Mouse (Mus musculus) limb, embryonic 11.5 days (tissue): ENCODE data around the gene Sh3gl1. TPM values are rescaled to one million over a fixed set of nuclear protein-coding genes. Genes with fewer than 3 reads are reported as not detected.

Experiments
- ATAC-seq: fragments of 200-750 bp; cut with Nextera tagmentation; 2 replicates; pipeline ENCODE4 v1.8.0; 2017; ENCODE audit warnings: low read depth; ENCODE audit not compliant: insufficient number of reproducible peaks, low FRiP score, low TSS enrichment
- DNase-seq: peaks from one replicate; pipeline ENCODE4 v3.0.0-alpha.2; 2015; ENCODE audit warnings: low spot score
- H3K27ac ChIP-seq: fragments of 300-500 bp; sonication (generic); replicated peaks from 2 replicates; pipeline ENCODE4 v1.5.1; 2014; ENCODE audit warnings: low read depth, mild to moderate bottlenecking, low read length
- H3K27me3 ChIP-seq: fragments of 300-500 bp; sonication (generic); 2 replicates; pipeline ENCODE4 v1.6.1; 2014; ENCODE audit warnings: mild to moderate bottlenecking, low read length, mixed read lengths; ENCODE audit not compliant: control insufficient read depth, insufficient read depth
- H3K36me3 ChIP-seq: fragments of 300-500 bp; sonication (generic); 2 replicates; pipeline ENCODE4 v1.6.1; 2014; ENCODE audit warnings: mild to moderate bottlenecking, low read length, moderate library complexity, mixed read lengths; ENCODE audit not compliant: control insufficient read depth, insufficient read depth
- H3K4me1 ChIP-seq: fragments of 300-500 bp; sonication (generic); 2 replicates; pipeline ENCODE4 v1.6.1; 2014; ENCODE audit warnings: low read length, mixed read lengths; ENCODE audit not compliant: control insufficient read depth, insufficient read depth
- H3K4me2 ChIP-seq: fragments of 300-500 bp; sonication (generic); 2 replicates; pipeline ENCODE4 v1.6.1; 2014; ENCODE audit warnings: low read depth, mild to moderate bottlenecking, moderate library complexity; ENCODE audit not compliant: severe bottlenecking
- H3K4me3 ChIP-seq: fragments of 300-500 bp; sonication (generic); 2 replicates; pipeline ENCODE4 v1.5.1; 2014; ENCODE audit warnings: low read depth, low read length
- H3K9ac ChIP-seq: fragments of 300-500 bp; sonication (generic); 2 replicates; pipeline ENCODE4 v1.6.1; 2014; ENCODE audit warnings: mild to moderate bottlenecking, low read length
- H3K9me3 ChIP-seq: fragments of 300-500 bp; sonication (generic); 2 replicates; pipeline ENCODE4 v1.6.1; 2016; ENCODE audit warnings: low read length; ENCODE audit not compliant: control insufficient read depth
- WGBS: fragments of 180-500 bp; shearing (Covaris S2); extraction: QIAGEN DNeasy Blood & Tissue Kit; methylation state at CpG from one replicate; pipeline ENCODE4 v1.1.7; 2014; 5-methylcytosine and 5-hydroxymethylcytosine counted together
- polyA plus RNA-seq: library from polyadenylated mRNA; unstranded; fragments of >200 nt; fragmentation: Nextera tagmentation; extraction: Ambion mirVana; gene quantifications from 2 replicates; pipeline ENCODE4 v1.2.1, GENCODE M21; 2014

Gene Sh3gl1
- polyA plus RNA-seq, 1 experiment from 2014 or later, result 154 TPM

- DNase-seq, result no peak
- no peak overlapping the region for H3K4me2 ChIP-seq
- WGBS, result 94% methylated on average over 5 of the region's 5 CpGs
- no peaks in the 10 kb centered on the region for H3K4me1 ChIP-seq
- no peak overlapping the region for H3K9ac ChIP-seq
- no peak for ATAC-seq
- H3K27me3 ChIP-seq, result no peaks in the 10 kb centered on the region
- H3K4me3 ChIP-seq, result no peak overlapping the region
- H3K9me3 ChIP-seq, result no peaks in the 10 kb centered on the region
- H3K27ac ChIP-seq, result no peak overlapping the region
- peaks cover 8% of the 10 kb centered on the region for H3K36me3 ChIP-seq
Measured at GRCm38 (mm10) chr17:56027801-56028441, 8.5 kb downstream of the Sh3gl1 start.

- peaks cover 8% of the 10 kb centered on the region for H3K36me3 ChIP-seq
Measured at GRCm38 (mm10) chr17:56026881-56027280, 9.6 kb downstream of the Sh3gl1 start.

GRCm38 (mm10) chr17:56026303-56026702, 10.1 kb downstream of the Sh3gl1 start:
- ATAC-seq (no peak), DNase-seq (no peak)
- Histone ChIP-seq H3K9me3 (no peaks in the 10 kb centered on the region), H3K27ac (no peak overlapping the region), H3K4me1 (no peaks in the 10 kb centered on the region), H3K9ac (no peak overlapping the region), H3K4me3 (no peak overlapping the region), H3K4me2 (no peak overlapping the region), H3K27me3 (no peaks in the 10 kb centered on the region), H3K36me3 (peaks cover 8% of the 10 kb centered on the region)
- WGBS, result 88% methylated on average over 1 of the region's 1 CpGs

More at GRCm38 (mm10) chr17:56026881-56027280, 9.6 kb downstream of the Sh3gl1 start:
- no peak overlapping the region for H3K4me2 ChIP-seq
- H3K4me3 ChIP-seq, result no peak overlapping the region
- no peaks in the 10 kb centered on the region for H3K9me3 ChIP-seq
- no peaks in the 10 kb centered on the region for H3K4me1 ChIP-seq
- no peak overlapping the region for H3K9ac ChIP-seq
- 35% methylated on average over 1 of the region's 1 CpGs for WGBS
- H3K27ac ChIP-seq, result no peak overlapping the region
- ATAC-seq (no peak), DNase-seq (no peak)
- no peaks in the 10 kb centered on the region for H3K27me3 ChIP-seq

DNA sequence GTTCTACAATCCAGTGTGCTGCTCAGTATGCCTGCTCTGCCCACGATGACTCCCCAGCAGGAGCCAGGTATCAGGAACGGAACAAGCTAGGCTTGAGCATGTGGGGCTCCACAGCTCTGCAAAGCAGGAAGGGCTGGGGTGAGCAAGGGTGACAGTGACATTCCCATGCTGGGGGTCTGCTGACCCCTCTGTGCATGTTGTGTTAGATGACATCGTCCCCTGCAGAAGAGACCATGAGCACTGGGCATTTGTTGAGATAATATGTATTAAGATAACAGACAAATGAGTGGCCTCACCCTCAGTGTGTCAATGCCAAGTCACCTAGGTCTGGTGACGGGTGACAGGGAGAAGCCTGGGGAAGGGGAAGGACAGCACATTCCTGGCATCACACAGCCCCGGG, 11.5 kb downstream of the Sh3gl1 start:
- H3K4me3 ChIP-seq, result no peak overlapping the region
- H3K9ac ChIP-seq, result no peak overlapping the region
- H3K9me3 ChIP-seq, result no peaks in the 10 kb centered on the region
- no peaks in the 10 kb centered on the region for H3K4me1 ChIP-seq
- H3K27ac ChIP-seq, result no peak overlapping the region
- H3K36me3 ChIP-seq, result peaks cover 14% of the 10 kb centered on the region
- H3K4me2 ChIP-seq, result no peak overlapping the region
- ATAC-seq (no peak), DNase-seq (no peak)
- H3K27me3 ChIP-seq, result no peaks in the 10 kb centered on the region
- 78% methylated on average over 5 of the region's 5 CpGs for WGBS

DNA sequence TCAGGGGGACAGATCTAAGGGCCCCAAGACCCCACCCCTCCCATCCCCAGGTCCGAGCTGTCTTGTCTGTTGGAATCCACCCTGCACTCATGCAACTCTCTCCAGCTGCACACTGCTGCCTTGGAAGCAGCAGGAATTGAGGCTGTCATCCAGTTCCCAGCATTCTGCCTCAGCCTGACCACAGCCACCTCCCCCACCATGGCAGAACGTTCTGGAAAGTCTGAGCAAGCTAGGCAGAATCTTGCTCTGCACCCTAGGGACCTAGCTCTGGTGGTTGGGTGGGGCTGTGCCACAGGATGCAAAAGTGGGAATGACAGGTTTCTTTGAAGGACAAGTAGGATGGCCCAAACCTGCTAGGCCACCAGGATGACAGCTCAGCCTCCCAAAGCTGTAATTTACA, 12.0 kb downstream of the Sh3gl1 start:
- no peak overlapping the region for H3K4me2 ChIP-seq
- ATAC-seq (no peak), DNase-seq (no peak)
- no peaks in the 10 kb centered on the region for H3K9me3 ChIP-seq
- no peaks in the 10 kb centered on the region for H3K4me1 ChIP-seq
- H3K36me3 ChIP-seq, result peaks cover 13% of the 10 kb centered on the region
- H3K27me3 ChIP-seq, result no peaks in the 10 kb centered on the region
- no peak overlapping the region for H3K4me3 ChIP-seq
- no peak overlapping the region for H3K27ac ChIP-seq
- H3K9ac ChIP-seq, result no peak overlapping the region
- WGBS, result 75% methylated on average over 2 of the region's 2 CpGs

GRCm38 (mm10) chr17:56023386-56023785, 13.0 kb downstream of the Sh3gl1 start:
- Histone ChIP-seq H3K4me2 (no peak overlapping the region), H3K9ac (no peak overlapping the region), H3K4me3 (no peak overlapping the region), H3K36me3 (peaks cover 18% of the 10 kb centered on the region; the same call in 1 of the 2 replicates), H3K27ac (no peak overlapping the region), H3K9me3 (no peaks in the 10 kb centered on the region), H3K4me1 (no peaks in the 10 kb centered on the region), H3K27me3 (no peaks in the 10 kb centered on the region)
- WGBS, result 88% methylated on average over 5 of the region's 5 CpGs
- ATAC-seq (no peak), DNase-seq (no peak)

GRCm38 (mm10) chr17:56022989-56023290, 13.5 kb downstream of the Sh3gl1 start:
- Histone ChIP-seq H3K4me2 (no peak overlapping the region), H3K27ac (no peak overlapping the region), H3K36me3 (peaks cover 19% of the 10 kb centered on the region; the same call in 1 of the 2 replicates), H3K4me3 (no peak overlapping the region), H3K9ac (no peak overlapping the region), H3K4me1 (no peaks in the 10 kb centered on the region), H3K9me3 (no peaks in the 10 kb centered on the region), H3K27me3 (no peaks in the 10 kb centered on the region)
- no peak for ATAC-seq
- DNase-seq, result no peak
- 87% methylated on average over 4 of the region's 4 CpGs for WGBS

- ATAC-seq (no peak), DNase-seq (no peak)
- H3K36me3 ChIP-seq, result peaks cover 20% of the 10 kb centered on the region; the same call in 1 of the 2 replicates
- no peaks in the 10 kb centered on the region for H3K9me3 ChIP-seq
- no peak overlapping the region for H3K4me2 ChIP-seq
- no peak overlapping the region for H3K9ac ChIP-seq
- H3K4me3 ChIP-seq, result no peak overlapping the region
- no peaks in the 10 kb centered on the region for H3K27me3 ChIP-seq
- H3K27ac ChIP-seq, result no peak overlapping the region
- H3K4me1 ChIP-seq, result no peaks in the 10 kb centered on the region
- 39% methylated on average over 2 of the region's 2 CpGs for WGBS
Measured at GRCm38 (mm10) chr17:56022131-56022988, 14.1 kb downstream of the Sh3gl1 start.
